ENCODE assay signal across 20 mouse cellular contexts in the genomic region with DNA sequence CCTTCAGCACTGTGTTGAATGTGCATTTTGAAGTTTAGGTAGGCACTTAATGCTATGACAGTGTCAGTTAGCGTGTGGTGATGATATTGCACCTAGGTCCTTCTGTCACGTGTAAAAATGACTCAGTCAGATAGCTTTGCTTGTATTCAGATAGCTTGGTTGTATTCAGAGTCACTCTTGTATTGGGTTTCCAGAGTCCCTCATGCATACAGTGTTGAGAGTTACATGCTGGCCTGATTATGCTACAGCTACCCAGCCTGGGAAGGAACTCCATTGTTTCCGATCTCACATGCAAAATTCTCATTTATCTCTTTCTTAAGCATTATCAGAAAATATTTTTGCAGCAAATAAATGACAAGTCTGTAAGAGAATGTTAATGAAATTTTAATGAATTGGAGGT.
A peak's percentile ranks its signal among the peaks of the same experiment; 100 is the strongest.
DNase-seq lines count a peak whose midpoint lies in the region; ATAC-seq lines count a peak whose summit lies in the region.
"Had no signal": no experiment of that assay in that cellular context is flagged by ENCODE, and none has a peak within 500 bp of the region (broad histone marks: within the 10 kb centered on the region; RNA-seq: fewer than 3 reads in every experiment).

No protein-coding gene starts in this region.

- H3K4me2 ChIP-seq in kidney, embryonic 14.5 days (replicated peaks; ENCODE audit: low read depth, low read length), result no peak overlapping the region
- no peak overlapping the region for H3K4me2 ChIP-seq in midbrain, embryonic 12.5 days (replicated peaks)
- no peak overlapping the region for H3K4me2 ChIP-seq in neural tube, embryonic 11.5 days (ENCODE audit: low read depth)
- no peak overlapping the region for H3K4me2 ChIP-seq in neural tube, embryonic 15.5 days
- H3K4me2 ChIP-seq: heart, embryonic 11.5 days; hindbrain, embryonic 14.5 days had no signal

- no peak overlapping the region for H3K4me3 ChIP-seq in kidney, embryonic 14.5 days (ENCODE audit: low read length)
- no peak overlapping the region for H3K4me3 ChIP-seq in midbrain, embryonic 12.5 days
- H3K4me3 ChIP-seq in midbrain, embryonic 10.5 days, result no peak overlapping the region
- no peak overlapping the region for H3K4me3 ChIP-seq in neural tube, embryonic 11.5 days (ENCODE audit: low read depth, low read length)
- no peak overlapping the region for H3K4me3 ChIP-seq in neural tube, embryonic 15.5 days (replicated peaks)
- H3K4me3 ChIP-seq: gastrocnemius, adult 2 months had no signal

- no peak overlapping the region for H3K9ac ChIP-seq in kidney, embryonic 14.5 days (ENCODE audit: low read depth, low read length)
- H3K9ac ChIP-seq in midbrain, embryonic 12.5 days (replicated peaks), result no peak overlapping the region
- H3K9ac ChIP-seq in neural tube, embryonic 11.5 days (ENCODE audit: low read length), result no peak overlapping the region
- H3K9ac ChIP-seq in neural tube, embryonic 15.5 days (replicated peaks), result no peak overlapping the region
- H3K9ac ChIP-seq: forebrain, postnatal 0 days; hindbrain, embryonic 14.5 days had no signal

- no peaks in the 10 kb centered on the region for H3K27me3 ChIP-seq in kidney, embryonic 14.5 days (ENCODE audit: control insufficient read depth, insufficient read depth, low read length)
- no peaks in the 10 kb centered on the region for H3K27me3 ChIP-seq in midbrain, embryonic 12.5 days
- no peaks in the 10 kb centered on the region for H3K27me3 ChIP-seq in midbrain, embryonic 10.5 days (ENCODE audit: low read depth, poor library complexity, severe bottlenecking)
- H3K27me3 ChIP-seq in neural tube, embryonic 11.5 days (ENCODE audit: control insufficient read depth, insufficient read depth, low read length), result no peaks in the 10 kb centered on the region
- no peaks in the 10 kb centered on the region for H3K27me3 ChIP-seq in neural tube, embryonic 15.5 days (replicated peaks)
- H3K27me3 ChIP-seq: CH12.LX, Patski had no signal

- DNase-seq in kidney, postnatal 14 days, result no peak
- no peak for DNase-seq in midbrain, embryonic 10.5 days (ENCODE audit: low spot score)
- no peak for DNase-seq in neural tube, embryonic 11.5 days (ENCODE audit: low spot score)
- DNase-seq in layer of hippocampus, adult 9-11 months, result no peak
- DNase-seq: adrenal gland, postnatal 10 days; adrenal gland, postnatal 36 days; B cell, adult 2 months; forebrain, postnatal 0 days; gastrocnemius, adult 2 months; gastrocnemius, postnatal 14 days; heart, adult 11 months had no signal

- no peaks in the 10 kb centered on the region for H3K4me1 ChIP-seq in kidney, embryonic 14.5 days (ENCODE audit: control insufficient read depth, insufficient read depth, low read length)
- peaks cover 8% of the 10 kb centered on the region for H3K4me1 ChIP-seq in midbrain, embryonic 12.5 days
- H3K4me1 ChIP-seq in midbrain, embryonic 10.5 days, result peaks cover 13% of the 10 kb centered on the region
- 0 out of 2 replicates have a peak, but pooled peaks cover 3% of the 10 kb centered on the region for H3K4me1 ChIP-seq in neural tube, embryonic 11.5 days (ENCODE audit: control insufficient read depth, insufficient read depth, low read length)
- no peaks in the 10 kb centered on the region for H3K4me1 ChIP-seq in neural tube, embryonic 15.5 days

- H3K27ac ChIP-seq in kidney, embryonic 14.5 days (ENCODE audit: low read depth, low read length), result no peak overlapping the region
- no peak overlapping the region for H3K27ac ChIP-seq in midbrain, embryonic 12.5 days (replicated peaks)
- H3K27ac ChIP-seq in midbrain, embryonic 10.5 days (replicated peaks), result no peak overlapping the region
- no peak overlapping the region for H3K27ac ChIP-seq in neural tube, embryonic 11.5 days (ENCODE audit: low read depth, low read length)
- no peak overlapping the region for H3K27ac ChIP-seq in neural tube, embryonic 15.5 days (replicated peaks)
- H3K27ac ChIP-seq: gastrocnemius, adult 2 months; hindbrain, embryonic 14.5 days had no signal

- no peaks in the 10 kb centered on the region for H3K9me3 ChIP-seq in kidney, embryonic 14.5 days (ENCODE audit: control insufficient read depth, low read length)
- no peaks in the 10 kb centered on the region for H3K9me3 ChIP-seq in midbrain, embryonic 12.5 days
- no peaks in the 10 kb centered on the region for H3K9me3 ChIP-seq in midbrain, embryonic 10.5 days (replicated peaks)
- H3K9me3 ChIP-seq in neural tube, embryonic 11.5 days (ENCODE audit: control insufficient read depth, low read length), result no peaks in the 10 kb centered on the region
- no peaks in the 10 kb centered on the region for H3K9me3 ChIP-seq in neural tube, embryonic 15.5 days (replicated peaks)

- ATAC-seq in kidney, embryonic 14.5 days (ENCODE audit: low FRiP score, low TSS enrichment), result peak; percentile 73; the same call in 1 of the 2 replicates
- ATAC-seq in midbrain, embryonic 12.5 days (ENCODE audit: low FRiP score, low read depth), result peak; percentile 39; the same call in 1 of the 2 replicates
- 0 out of 2 replicates have a peak, but pooled peaks have one; percentile 45 for ATAC-seq in neural tube, embryonic 11.5 days (ENCODE audit: insufficient read depth, low FRiP score, low TSS enrichment)
- ATAC-seq in neural tube, embryonic 15.5 days (ENCODE audit: low FRiP score), result no peak
- ATAC-seq: forebrain, embryonic 14.5 days; forebrain, postnatal 0 days; Patski had no signal

- no peaks in the 10 kb centered on the region for H3K36me3 ChIP-seq in kidney, embryonic 14.5 days (ENCODE audit: control insufficient read depth, insufficient read depth, low read length)
- no peaks in the 10 kb centered on the region for H3K36me3 ChIP-seq in midbrain, embryonic 12.5 days
- no peaks in the 10 kb centered on the region for H3K36me3 ChIP-seq in midbrain, embryonic 10.5 days
- H3K36me3 ChIP-seq in neural tube, embryonic 11.5 days (ENCODE audit: control insufficient read depth, insufficient read depth, low read length), result no peaks in the 10 kb centered on the region
- no peaks in the 10 kb centered on the region for H3K36me3 ChIP-seq in neural tube, embryonic 15.5 days
- H3K36me3 ChIP-seq: G1E had no signal

- 64% methylated on average over 3 of the region's 3 CpGs for WGBS in kidney, embryonic 14.5 days
- WGBS in midbrain, embryonic 12.5 days, result 78% methylated on average over 3 of the region's 3 CpGs
- WGBS in midbrain, embryonic 10.5 days, result 83% methylated on average over 3 of the region's 3 CpGs
- WGBS in neural tube, embryonic 11.5 days, result 75% methylated on average over 3 of the region's 3 CpGs
- WGBS in neural tube, embryonic 15.5 days, result 75% methylated on average over 3 of the region's 3 CpGs
